Mouse (Mus musculus): Measurements from ENCODE around the gene Srsf5. TPM values are rescaled to one million over a fixed set of nuclear protein-coding genes. Genes with fewer than 3 reads are reported as not detected.
"Not testable (repeated sequence)": the region's sequence is repeated elsewhere in the genome, so short reads cannot be mapped to it uniquely, and the experiment has no call there.

Gene Srsf5
- polyA plus RNA-seq, 1 experiment from 2014 or later, result 379 TPM

DNA sequence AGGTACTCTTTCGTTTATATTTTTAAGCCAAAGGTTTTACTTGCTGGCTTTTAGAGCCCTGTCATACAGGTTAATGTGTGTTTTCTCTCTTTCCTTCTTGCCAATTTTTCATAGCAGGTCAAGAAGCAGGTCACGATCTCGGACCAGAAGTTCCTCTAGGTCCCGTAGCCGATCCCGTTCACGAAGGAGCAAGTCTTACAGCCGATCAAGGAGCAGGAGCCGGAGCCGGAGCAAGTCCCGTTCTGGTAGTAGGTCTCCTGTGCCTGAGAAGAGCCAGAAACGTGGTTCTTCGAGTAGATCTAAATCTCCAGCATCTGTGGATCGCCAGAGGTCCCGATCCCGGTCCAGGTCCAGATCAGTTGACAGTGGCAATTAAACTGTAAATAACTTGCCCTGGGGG, 4.3 kb downstream of the Srsf5 start:
- H3K36me3 ChIP-seq, result peaks cover 61% of the 10 kb centered on the region
- not testable (repeated sequence) for H3K4me3 ChIP-seq (replicated peaks); H3K9me3 ChIP-seq (replicated peaks); ATAC-seq (ENCODE audit: low FRiP score); H3K27me3 ChIP-seq (replicated peaks); H3K4me2 ChIP-seq; H3K27ac ChIP-seq (replicated peaks); H3K9ac ChIP-seq (replicated peaks)
- WGBS, result 97% methylated on average over 16 of the region's 16 CpGs
- peaks cover 22% of the 10 kb centered on the region for H3K4me1 ChIP-seq

DNA sequence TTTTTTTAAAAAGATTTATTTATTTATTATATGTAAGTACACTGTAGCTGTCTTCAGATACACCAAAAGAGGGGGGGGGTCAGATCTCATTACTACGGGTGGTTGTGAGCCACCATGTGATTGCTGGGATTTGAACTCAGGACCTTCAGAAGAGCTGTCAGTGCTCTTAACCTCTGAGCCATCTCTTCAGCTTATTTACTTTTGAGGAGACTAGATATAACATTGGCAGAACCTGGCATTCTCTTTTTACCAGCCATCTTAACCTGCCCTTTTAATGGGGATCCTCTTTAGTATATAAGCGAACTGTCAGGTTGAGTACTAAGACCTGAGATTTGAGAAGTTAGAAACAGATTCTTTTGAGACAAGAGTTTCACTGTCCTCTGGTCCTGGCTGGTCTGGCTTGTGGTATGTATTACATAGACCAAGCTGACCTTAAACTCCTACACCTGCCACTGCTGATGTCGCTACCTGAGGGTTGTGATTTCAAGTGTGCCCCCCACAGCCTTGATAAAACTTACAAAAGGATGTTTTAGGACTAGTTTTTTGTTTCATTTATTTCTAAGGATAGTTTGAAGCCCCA, 6.4 kb downstream of the Srsf5 start:
- WGBS, result 98% methylated on average over 3 of the region's 3 CpGs
- Histone ChIP-seq H3K4me2 (no peak overlapping the region), H3K4me1 (peaks cover 18% of the 10 kb centered on the region), H3K27me3 (replicated peaks) (no peaks in the 10 kb centered on the region), H3K4me3 (replicated peaks) (no peak overlapping the region), H3K27ac (replicated peaks) (no peak overlapping the region), H3K9me3 (replicated peaks) (no peaks in the 10 kb centered on the region), H3K9ac (replicated peaks) (no peak overlapping the region), H3K36me3 (peaks cover 80% of the 10 kb centered on the region)
- ATAC-seq (ENCODE audit: low FRiP score), result no peak

DNA sequence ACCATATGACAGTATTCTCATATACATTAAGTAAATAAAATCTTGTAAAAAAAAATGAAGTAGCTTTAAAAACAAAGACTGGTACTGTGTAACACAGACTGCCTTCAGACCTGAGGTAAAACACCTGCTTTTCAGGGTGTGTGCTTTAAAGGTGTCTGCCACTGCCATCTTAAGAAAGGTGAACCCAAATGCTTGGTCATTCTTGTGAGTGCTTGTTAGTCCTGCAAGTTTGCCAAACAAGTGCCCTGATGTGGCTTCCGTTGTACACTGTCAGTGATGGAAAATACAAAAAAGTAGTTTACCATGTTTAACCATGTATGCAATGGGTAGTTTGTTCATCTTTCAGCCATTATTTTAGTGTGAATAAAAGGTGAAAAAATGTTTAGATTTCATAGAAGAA, 7.2 kb downstream of the Srsf5 start:
- WGBS, result 92% methylated on average over 1 of the region's 1 CpGs
- no peak overlapping the region for H3K27ac ChIP-seq (replicated peaks)
- H3K27me3 ChIP-seq (replicated peaks), result no peaks in the 10 kb centered on the region

DNA sequence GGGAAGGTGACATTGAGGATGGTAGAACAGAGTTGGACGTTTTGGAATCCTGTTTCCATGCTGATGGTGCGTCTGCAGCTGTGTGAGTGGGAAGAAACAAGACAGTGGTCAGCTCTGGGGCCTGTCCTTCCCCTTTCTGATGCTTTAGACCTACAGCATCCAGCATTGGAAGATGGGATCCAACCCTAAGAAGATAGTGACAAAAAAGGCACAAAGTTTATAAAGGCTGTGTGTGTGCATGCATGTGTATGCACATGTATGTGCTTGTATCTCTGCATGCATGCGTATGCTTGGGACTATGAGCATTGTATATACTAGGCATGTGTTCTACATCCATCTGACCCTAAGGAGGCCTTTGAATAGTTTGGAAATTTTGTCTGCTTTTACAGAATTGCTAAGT, 10.7 kb downstream of the Srsf5 start:
- no peak overlapping the region for H3K4me3 ChIP-seq (replicated peaks)
- no peaks in the 10 kb centered on the region for H3K27me3 ChIP-seq (replicated peaks)
- H3K4me1 ChIP-seq, result peaks cover 10% of the 10 kb centered on the region
- no peak for ATAC-seq (ENCODE audit: low FRiP score)
- no peaks in the 10 kb centered on the region for H3K9me3 ChIP-seq (replicated peaks)
- WGBS, result 92% methylated on average over 3 of the region's 3 CpGs
- H3K9ac ChIP-seq (replicated peaks), result no peak overlapping the region
- H3K36me3 ChIP-seq, result peaks cover 83% of the 10 kb centered on the region
- H3K27ac ChIP-seq (replicated peaks), result no peak overlapping the region
- no peak overlapping the region for H3K4me2 ChIP-seq

More for the DNA sequence above, 7.2 kb downstream of the Srsf5 start:
- Histone ChIP-seq H3K4me3 (replicated peaks) (no peak overlapping the region), H3K36me3 (peaks cover 82% of the 10 kb centered on the region), H3K4me2 (no peak overlapping the region), H3K9ac (replicated peaks) (no peak overlapping the region), H3K4me1 (peaks cover 11% of the 10 kb centered on the region), H3K9me3 (replicated peaks) (no peaks in the 10 kb centered on the region)
- ATAC-seq (ENCODE audit: low FRiP score), result no peak

DNA sequence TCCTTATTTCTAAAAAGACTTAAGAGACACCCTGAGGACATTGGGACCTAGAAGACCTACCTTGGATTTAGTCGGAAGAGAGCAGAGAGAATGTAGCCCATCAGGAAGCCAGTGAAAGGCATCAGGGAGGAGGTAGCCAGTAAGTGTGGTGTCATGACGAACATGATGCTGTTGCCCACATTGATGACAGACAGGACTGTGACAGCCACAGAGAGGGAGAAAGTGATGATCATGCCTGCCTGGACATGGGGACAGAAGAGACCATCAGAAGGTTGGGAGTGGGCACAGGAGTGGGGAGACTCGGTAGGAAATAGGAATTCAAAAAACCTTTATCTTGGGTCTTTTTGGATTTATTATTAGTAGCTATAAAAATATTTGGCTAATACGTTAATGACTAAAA, 12.7 kb downstream of the Srsf5 start:
- Histone ChIP-seq H3K4me2 (no peak overlapping the region), H3K4me1 (peaks cover 4% of the 10 kb centered on the region; the same call in 1 of the 2 replicates), H3K36me3 (peaks cover 66% of the 10 kb centered on the region), H3K27me3 (replicated peaks) (no peaks in the 10 kb centered on the region), H3K9ac (replicated peaks) (no peak overlapping the region), H3K27ac (replicated peaks) (no peak overlapping the region), H3K9me3 (replicated peaks) (no peaks in the 10 kb centered on the region), H3K4me3 (replicated peaks) (no peak overlapping the region)
- ATAC-seq (ENCODE audit: low FRiP score), result no peak
- 89% methylated on average over 4 of the region's 4 CpGs for WGBS

DNA sequence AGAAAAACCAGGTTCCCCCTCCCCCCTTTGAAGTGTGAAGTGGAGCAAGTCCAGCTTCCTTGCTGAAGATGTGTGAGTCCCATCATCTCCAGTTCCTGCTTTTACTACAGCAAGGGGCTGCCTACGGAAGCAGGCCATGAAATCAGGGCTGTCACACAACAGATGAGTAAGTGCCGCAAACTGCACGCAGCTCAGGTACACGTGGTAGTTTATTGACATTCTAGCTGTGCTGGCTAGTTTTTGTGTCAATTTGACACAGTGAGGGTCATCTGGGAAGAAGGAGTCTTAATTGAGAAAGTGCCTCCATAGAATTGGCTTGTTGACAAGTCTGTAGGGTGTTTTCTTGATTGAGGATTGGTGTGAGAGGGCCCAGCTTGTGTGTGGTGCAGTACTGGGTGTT, 17.3 kb downstream of the Srsf5 start:
- ATAC-seq (ENCODE audit: low FRiP score), result no peak
- 78% methylated on average over 4 of the region's 4 CpGs for WGBS
- H3K4me1 ChIP-seq, result no peaks in the 10 kb centered on the region
- H3K27ac ChIP-seq (replicated peaks), result no peak overlapping the region
- H3K4me3 ChIP-seq (replicated peaks), result no peak overlapping the region
- no peaks in the 10 kb centered on the region for H3K27me3 ChIP-seq (replicated peaks)
- H3K36me3 ChIP-seq, result peaks cover 23% of the 10 kb centered on the region
- no peaks in the 10 kb centered on the region for H3K9me3 ChIP-seq (replicated peaks)
- no peak overlapping the region for H3K4me2 ChIP-seq
- no peak overlapping the region for H3K9ac ChIP-seq (replicated peaks)

DNA sequence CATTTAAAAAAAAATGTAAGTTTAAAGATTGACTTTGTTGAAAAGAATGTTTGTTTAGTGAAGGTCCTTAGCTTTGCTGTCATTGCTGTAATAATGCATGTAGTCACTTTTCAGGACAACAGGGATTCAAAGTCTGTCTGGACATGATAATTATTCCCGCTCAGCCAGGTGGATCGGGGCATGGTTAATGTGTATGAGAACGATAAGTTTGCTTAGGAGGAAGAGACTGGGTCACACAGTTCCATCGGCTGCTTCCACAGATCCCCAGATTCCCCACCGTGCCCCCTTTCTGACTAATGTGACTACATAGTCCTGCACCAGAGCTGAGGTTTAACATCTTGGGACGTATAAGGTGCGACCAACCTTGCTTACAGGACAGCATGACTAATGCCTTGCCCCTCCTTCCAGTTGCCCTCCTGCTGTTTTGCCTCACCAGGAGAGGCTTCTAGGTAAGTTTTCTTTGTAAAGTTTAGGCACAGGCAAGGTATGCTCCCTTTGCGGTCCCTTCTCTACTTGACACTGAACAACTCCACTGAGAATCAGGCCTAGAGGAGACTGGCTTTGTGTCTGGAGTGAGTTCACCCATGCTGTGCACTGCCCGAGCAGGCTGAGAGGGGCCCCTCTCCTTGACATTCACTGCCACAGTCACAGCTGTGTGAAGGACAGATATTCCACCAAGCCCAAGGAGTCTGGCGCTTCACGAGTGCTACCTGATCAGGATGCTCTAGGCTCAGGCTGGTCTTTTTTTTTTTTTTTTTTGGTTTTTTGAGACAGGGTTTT, 20.9 kb downstream of the Srsf5 start:
- Histone ChIP-seq H3K4me3 (replicated peaks) (no peak overlapping the region), H3K4me1 (no peaks in the 10 kb centered on the region), H3K4me2 (no peak overlapping the region), H3K9me3 (replicated peaks) (no peaks in the 10 kb centered on the region), H3K27me3 (replicated peaks) (no peaks in the 10 kb centered on the region), H3K27ac (replicated peaks) (no peak overlapping the region), H3K9ac (replicated peaks) (no peak overlapping the region), H3K36me3 (no peaks in the 10 kb centered on the region)
- 77% methylated on average over 11 of the region's 11 CpGs for WGBS
- no peak for ATAC-seq (ENCODE audit: low FRiP score)

DNA sequence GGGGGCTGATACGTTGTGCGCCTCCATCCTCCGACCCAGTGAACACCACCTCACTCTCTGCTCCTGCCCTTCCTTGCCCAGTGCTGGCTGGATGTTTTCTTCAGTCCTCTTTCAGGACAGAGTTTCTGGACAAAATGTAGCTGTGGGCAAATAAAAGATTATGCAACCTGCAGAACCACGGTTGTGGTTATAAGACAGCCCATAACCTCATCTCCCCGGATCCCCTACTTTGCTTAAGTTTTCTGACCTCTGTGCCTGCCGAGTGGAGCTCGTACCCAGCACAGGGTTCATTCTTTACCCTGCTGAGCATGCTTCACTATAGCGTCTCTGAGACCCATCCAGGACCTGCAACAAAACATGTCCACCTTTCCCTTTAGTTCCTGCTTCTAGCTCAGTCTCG, 22.6 kb downstream of the Srsf5 start:
- H3K27me3 ChIP-seq (replicated peaks), result no peaks in the 10 kb centered on the region
- no peaks in the 10 kb centered on the region for H3K4me1 ChIP-seq
- H3K9ac ChIP-seq (replicated peaks), result no peak overlapping the region
- no peaks in the 10 kb centered on the region for H3K9me3 ChIP-seq (replicated peaks)
- 89% methylated on average over 9 of the region's 9 CpGs for WGBS
- H3K36me3 ChIP-seq, result no peaks in the 10 kb centered on the region
- no peak overlapping the region for H3K4me3 ChIP-seq (replicated peaks)
- no peak for ATAC-seq (ENCODE audit: low FRiP score)
- no peak overlapping the region for H3K4me2 ChIP-seq
- H3K27ac ChIP-seq (replicated peaks), result no peak overlapping the region

DNA sequence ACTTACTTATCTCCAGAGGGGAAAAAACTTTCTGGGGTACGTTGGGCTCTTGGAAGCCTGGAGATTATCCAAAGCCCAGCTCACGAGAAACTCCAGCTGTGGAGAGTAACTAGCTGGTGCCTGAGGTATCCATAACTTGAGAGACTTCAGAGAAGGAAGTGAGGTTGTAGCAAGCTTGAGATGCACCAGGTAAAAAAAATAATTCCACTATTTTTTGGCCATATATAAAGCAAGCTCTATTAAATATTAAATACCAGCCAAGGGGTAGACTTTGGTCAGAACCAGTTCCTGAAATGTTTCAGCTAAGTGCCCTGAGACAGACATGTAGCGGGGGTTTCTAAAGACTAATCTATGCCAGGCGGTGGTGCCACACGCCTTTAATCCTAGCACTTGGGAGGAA, 23.3 kb downstream of the Srsf5 start, which contains the start of gene Slc10a1:
Slc10a1 (minus strand) TSS at position 101 of the 400 bp plus-strand sequence.
- Histone ChIP-seq H3K27me3 (replicated peaks) (no peaks in the 10 kb centered on the region), H3K4me2 (no peak within 1 kb of the TSS), H3K27ac (replicated peaks) (no peak within 1 kb of the TSS), H3K4me3 (replicated peaks) (no peak within 1 kb of the TSS), H3K4me1 (no peaks in the 10 kb centered on the region), H3K9ac (replicated peaks) (no peak within 1 kb of the TSS), H3K36me3 (no peaks in the 10 kb centered on the region), H3K9me3 (replicated peaks) (no peaks in the 10 kb centered on the region)
- no peak for ATAC-seq (ENCODE audit: low FRiP score)
- WGBS, result 92% methylated on average over 5 of the region's 5 CpGs

DNA sequence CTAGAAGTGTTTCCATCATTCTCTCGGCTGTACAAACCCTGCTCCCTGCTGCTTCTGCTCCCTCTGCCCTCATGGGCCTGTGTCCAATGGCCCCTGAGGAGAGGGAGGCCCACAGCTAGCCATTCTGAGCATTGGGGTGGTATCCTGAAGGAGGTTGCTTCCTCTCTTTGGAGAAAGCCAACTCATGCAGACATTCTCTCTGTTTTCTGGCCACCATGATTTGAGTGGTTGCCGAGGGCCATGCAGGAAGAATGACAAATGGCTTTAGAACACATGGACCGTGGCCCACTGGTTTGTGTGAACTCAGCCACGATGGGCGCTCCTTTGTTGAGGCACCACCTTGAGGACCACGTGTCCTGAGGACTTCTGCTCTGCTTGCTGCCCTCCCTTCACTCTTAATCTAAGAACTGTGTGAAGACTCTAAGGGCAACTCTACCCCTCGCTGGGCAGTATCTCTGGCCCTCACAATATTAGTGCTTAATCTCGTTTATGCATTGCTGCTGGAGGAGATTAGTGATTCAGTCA, 24.9 kb downstream of the Srsf5 start:
- no peak overlapping the region for H3K27ac ChIP-seq (replicated peaks)
- no peaks in the 10 kb centered on the region for H3K36me3 ChIP-seq
- H3K4me2 ChIP-seq, result no peak overlapping the region
- H3K4me3 ChIP-seq (replicated peaks), result no peak overlapping the region
- no peak for ATAC-seq (ENCODE audit: low FRiP score)
- no peaks in the 10 kb centered on the region for H3K9me3 ChIP-seq (replicated peaks)
- H3K27me3 ChIP-seq (replicated peaks), result no peaks in the 10 kb centered on the region
- 79% methylated on average over 8 of the region's 8 CpGs for WGBS
- no peak overlapping the region for H3K9ac ChIP-seq (replicated peaks)
- H3K4me1 ChIP-seq, result no peaks in the 10 kb centered on the region

DNA sequence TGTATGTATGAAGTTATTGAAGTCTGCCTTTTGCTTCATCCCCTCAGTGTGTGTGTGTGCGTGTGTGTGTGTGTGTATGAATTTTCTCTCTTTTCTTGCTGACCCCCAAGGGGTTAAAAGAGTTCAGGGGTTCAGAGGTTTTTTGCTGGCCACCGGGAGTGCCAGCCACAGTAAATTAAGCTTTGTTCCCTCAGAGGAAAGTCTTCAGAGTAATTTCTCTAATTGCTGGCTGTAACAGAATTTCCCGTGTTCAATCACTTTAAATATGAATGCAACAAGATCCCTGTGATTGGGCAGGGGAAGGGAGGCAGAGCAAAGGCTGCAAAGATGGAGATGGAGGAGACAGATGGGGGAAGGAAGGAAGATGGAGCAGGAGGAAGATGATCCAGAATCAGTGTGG, 26.5 kb downstream of the Srsf5 start:
- Histone ChIP-seq H3K9ac (replicated peaks) (no peak overlapping the region), H3K27ac (replicated peaks) (no peak overlapping the region), H3K4me1 (no peaks in the 10 kb centered on the region), H3K9me3 (replicated peaks) (no peaks in the 10 kb centered on the region), H3K36me3 (no peaks in the 10 kb centered on the region), H3K27me3 (replicated peaks) (no peaks in the 10 kb centered on the region), H3K4me3 (replicated peaks) (no peak overlapping the region), H3K4me2 (no peak overlapping the region)
- ATAC-seq (ENCODE audit: low FRiP score), result no peak
- WGBS, result 26% methylated on average over 3 of the region's 3 CpGs
